Mouse (Mus musculus) testis, adult 2 months (tissue): ENCODE results near the gene Stx17. TPM values are rescaled to one million over a fixed set of nuclear protein-coding genes. Genes with fewer than 3 reads are reported as not detected.

Experiments
- H3K27ac ChIP-seq: fragments of 200-500 bp; 2 replicates; pipeline ENCODE4 v1.5.1; 2012; ENCODE audit warnings: low read depth, low read length; ENCODE audit not compliant: control insufficient read depth, insufficient read depth
- H3K27me3 ChIP-seq: fragments of 200-500 bp; 2 replicates; pipeline ENCODE4 v1.6.1; 2012; ENCODE audit warnings: mild to moderate bottlenecking, low read length, moderate library complexity; ENCODE audit not compliant: control insufficient read depth, insufficient read depth
- H3K36me3 ChIP-seq: fragments of 200-500 bp; 2 replicates; pipeline ENCODE4 v1.6.1; 2012; ENCODE audit warnings: mild to moderate bottlenecking, low read length; ENCODE audit not compliant: control insufficient read depth, insufficient read depth
- H3K4me1 ChIP-seq: fragments of 200-500 bp; 2 replicates; pipeline ENCODE4 v1.6.1; 2012; ENCODE audit warnings: low read length; ENCODE audit not compliant: control insufficient read depth, insufficient read depth
- H3K4me3 ChIP-seq: fragments of 200-500 bp; 2 replicates; pipeline ENCODE4 v1.5.1; 2012; ENCODE audit warnings: low read depth, mild to moderate bottlenecking, low read length, moderate library complexity, mixed read lengths; ENCODE audit not compliant: control insufficient read depth
- CTCF ChIP-seq: fragments of 200-500 bp; IDR thresholded peaks from 2 replicates; pipeline ENCODE4 v1.5.1; 2012; ENCODE audit warnings: low read depth, mild to moderate bottlenecking, inconsistent platforms, low read length, moderate library complexity; ENCODE audit not compliant: control insufficient read depth, insufficient read depth, insufficient replicate concordance
- POLR2A ChIP-seq: fragments of 200-500 bp; IDR thresholded peaks from 2 replicates; pipeline ENCODE4 v1.6.1; 2012; ENCODE audit warnings: low read depth, mild to moderate bottlenecking, inconsistent platforms, low read length, moderate library complexity; ENCODE audit not compliant: control insufficient read depth
- polyA plus RNA-seq: library from polyadenylated mRNA; depleted of rRNA; stranded (reverse); fragments of >200 nt; gene quantifications from 2 replicates; pipeline ENCODE4 v1.2.3, GENCODE M21; 2012; rRNA removed

Stx17 gene
- 24.1 and 27.8 TPM in 2 replicates for polyA plus RNA-seq

- Histone ChIP-seq H3K4me1 (no peaks in the 10 kb centered on the region), H3K27ac (peak within 1 kb of the TSS; percentile 52), H3K4me3 (peak within 1 kb of the TSS; percentile 85), H3K36me3 (no peaks in the 10 kb centered on the region), H3K27me3 (no peaks in the 10 kb centered on the region)
- TF ChIP-seq POLR2A (peak; percentile 93), CTCF (no peak)
These were observed at the start of gene Stx17 for GRCm38 (mm10) chr4:48124773-48125469. TSS of gene Stx17 (plus strand) at chr4:48124915.

DNA sequence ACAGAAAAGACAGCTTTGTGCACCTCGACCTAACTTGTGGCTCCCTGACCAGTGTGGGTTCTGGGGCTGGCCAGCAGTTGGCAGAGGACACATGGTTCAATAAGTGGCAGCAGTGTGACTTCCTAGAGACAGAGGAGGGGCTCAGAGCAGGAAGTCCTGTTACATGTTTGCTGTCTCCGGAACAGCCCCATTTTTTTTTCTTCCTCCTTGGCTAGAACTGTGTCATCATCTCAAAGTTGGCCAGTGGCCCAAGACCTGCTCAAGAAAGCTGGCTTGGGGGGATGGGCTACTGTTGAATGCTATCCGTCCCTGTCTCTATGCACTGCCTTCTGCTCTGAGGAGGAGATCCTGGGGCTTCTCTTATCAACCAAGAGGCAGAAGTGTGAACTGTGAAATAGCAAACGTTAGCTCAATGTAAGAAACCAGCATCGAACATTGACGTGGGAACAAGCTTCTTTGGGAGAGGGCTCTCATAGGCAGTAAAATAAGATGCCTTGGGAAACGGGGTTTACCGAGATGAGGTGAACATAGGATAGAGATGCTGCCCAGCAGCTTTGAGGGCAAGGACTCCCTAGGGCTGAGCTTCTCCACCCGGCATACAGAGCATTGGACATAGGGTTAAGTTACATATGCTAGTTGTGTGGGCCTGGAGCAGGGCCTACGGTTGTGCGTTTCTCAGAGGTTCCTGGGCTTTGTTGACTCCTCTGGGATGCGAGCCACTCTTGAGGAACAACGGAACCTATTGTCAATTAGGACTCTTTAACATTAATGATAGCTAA lies 47.8 kb upstream of the Stx17 start:
- Histone ChIP-seq H3K27ac (no peak overlapping the region), H3K36me3 (no peaks in the 10 kb centered on the region), H3K4me3 (no peak overlapping the region), H3K27me3 (no peaks in the 10 kb centered on the region), H3K4me1 (no peaks in the 10 kb centered on the region)
- TF ChIP-seq CTCF (no peak), POLR2A (no peak)

- H3K36me3 ChIP-seq: no peaks in the 10 kb centered on the region
- no peak for TF ChIP-seq CTCF
- TF ChIP-seq POLR2A: no peak
- no peak overlapping the region for H3K4me3 ChIP-seq
- no peaks in the 10 kb centered on the region for H3K4me1 ChIP-seq
- no peaks in the 10 kb centered on the region for H3K27me3 ChIP-seq
- no peak overlapping the region for H3K27ac ChIP-seq
These were observed 46.5 kb upstream of the Stx17 start for GRCm38 (mm10) chr4:48078213-48078612.

- no peaks in the 10 kb centered on the region for H3K4me1 ChIP-seq
- H3K36me3 ChIP-seq: no peaks in the 10 kb centered on the region
- H3K27me3 ChIP-seq: no peaks in the 10 kb centered on the region
- H3K4me3 ChIP-seq: no peak overlapping the region
- no peak overlapping the region for H3K27ac ChIP-seq
- no peak for TF ChIP-seq POLR2A
- TF ChIP-seq CTCF: no peak
These were observed 45.3 kb upstream of the Stx17 start for GRCm38 (mm10) chr4:48079285-48080039.

GRCm38 (mm10) chr4:48083452-48083851 lies 41.3 kb upstream of the Stx17 start:
- Histone ChIP-seq H3K27me3 (no peaks in the 10 kb centered on the region), H3K4me3 (no peak overlapping the region), H3K4me1 (no peaks in the 10 kb centered on the region), H3K36me3 (no peaks in the 10 kb centered on the region), H3K27ac (no peak overlapping the region)
- TF ChIP-seq CTCF: no peak
- TF ChIP-seq POLR2A: no peak

DNA sequence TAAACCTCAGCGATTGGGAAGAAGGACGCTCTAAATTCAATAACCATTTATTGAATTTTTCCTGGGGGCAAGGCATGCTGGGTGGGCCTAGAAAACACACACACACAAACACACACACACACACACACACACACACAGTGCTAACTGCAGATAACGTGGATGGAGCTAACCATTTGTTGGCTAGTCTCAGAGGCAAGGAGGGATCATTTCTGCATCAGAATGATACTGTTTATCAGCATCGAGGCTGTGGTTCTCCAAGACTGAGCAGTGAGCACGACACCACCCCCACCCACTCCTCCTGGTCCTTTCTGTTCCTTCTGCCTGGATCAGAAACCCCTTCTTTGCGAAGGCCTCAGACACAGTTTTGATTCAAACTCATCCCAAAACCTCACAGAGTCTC lies 38.1 kb upstream of the Stx17 start:
- TF ChIP-seq CTCF: no peak
- TF ChIP-seq POLR2A: no peak
- H3K36me3 ChIP-seq: no peaks in the 10 kb centered on the region
- H3K4me1 ChIP-seq: no peaks in the 10 kb centered on the region
- H3K27me3 ChIP-seq: no peaks in the 10 kb centered on the region
- H3K4me3 ChIP-seq: no peak overlapping the region
- no peak overlapping the region for H3K27ac ChIP-seq

- Histone ChIP-seq H3K27me3 (no peaks in the 10 kb centered on the region), H3K36me3 (no peaks in the 10 kb centered on the region), H3K4me1 (no peaks in the 10 kb centered on the region), H3K4me3 (no peak overlapping the region), H3K27ac (no peak overlapping the region)
- TF ChIP-seq CTCF (no peak), POLR2A (no peak)
These were observed 37.2 kb upstream of the Stx17 start for GRCm38 (mm10) chr4:48087497-48087896.
